Mouse (Mus musculus): Measurements from ENCODE around the gene Gm9936. TPM values are rescaled to one million over a fixed set of nuclear protein-coding genes. Genes with fewer than 3 reads are reported as not detected.
A peak's percentile ranks its signal among the peaks of the same experiment; 100 is the strongest.

The Gm9936 gene
- total and polyA plus RNA-seq, 3 experiments = not detected

DNA sequence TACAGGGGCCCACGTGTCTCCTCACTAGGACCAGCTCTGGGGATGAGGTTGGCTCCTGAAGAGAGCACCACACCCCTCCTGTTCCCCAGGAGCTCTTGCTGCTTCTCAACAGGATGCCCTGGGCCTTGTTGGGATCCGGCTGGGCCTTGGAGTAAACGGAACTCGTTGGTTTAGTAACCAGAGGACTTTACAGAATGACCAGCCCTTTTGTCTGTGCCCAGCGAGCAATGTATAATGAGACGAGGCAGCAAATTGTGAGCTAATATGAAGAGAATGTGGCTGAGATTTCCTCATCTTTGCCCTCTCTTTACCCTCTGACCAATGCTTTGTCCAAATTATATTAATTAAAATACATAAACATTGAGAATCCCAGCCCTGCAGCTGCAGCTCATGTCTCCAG lies 17.8 kb upstream of the Gm9936 start:
- Histone ChIP-seq H3K27ac (ENCODE audit: control insufficient read depth, low read depth, low read length) (no peak overlapping the region), H3K4me1 (ENCODE audit: control insufficient read depth in 1 of 2, insufficient read depth in 2 of 2, low read length in 2 of 2) (no peaks in the 10 kb centered on the region), H3K36me3 (ENCODE audit: control insufficient read depth in 1 of 2, insufficient read depth in 2 of 2, low read length in 2 of 2) (no peaks in the 10 kb centered on the region), H3K27me3 (ENCODE audit: control insufficient read depth in 1 of 2, insufficient read depth in 2 of 2, low read length in 2 of 2) (no peaks in the 10 kb centered on the region), H3K4me3 (ENCODE audit: control insufficient read depth in 1 of 2, insufficient read depth in 1 of 2, low read depth in 2 of 2, low read length in 2 of 2) (no peak overlapping the region), H3K9me3 (replicated peaks; ENCODE audit: insufficient read depth, low read length) (no peaks in the 10 kb centered on the region), H3K79me2 (ENCODE audit: control insufficient read depth, insufficient read depth, low read length, poor library complexity) (no peaks in the 10 kb centered on the region), H3K9ac (ENCODE audit: control insufficient read depth, low read depth, low read length, poor library complexity, severe bottlenecking) (no peak overlapping the region)
- TF ChIP-seq CTCF (IDR thresholded peaks at IDR 0.05 in 2 of 3, conservative IDR thresholded peaks at IDR 0.05 in 1 of 3; ENCODE audit: control insufficient read depth in 1 of 3, insufficient read depth in 1 of 3, low read depth in 2 of 3, low read length in 3 of 3, poor library complexity in 1 of 3, severe bottlenecking in 1 of 3) (no peak), MAZ (IDR thresholded peaks at IDR 0.05; ENCODE audit: low read depth, low read length) (no peak), NRF1 (IDR thresholded peaks at IDR 0.05; ENCODE audit: insufficient read depth, low read depth, low read length, poor library complexity, severe bottlenecking) (no peak), ZNF384 (IDR thresholded peaks at IDR 0.05; ENCODE audit: low read depth, low read length) (no peak), SMC3 (IDR thresholded peaks at IDR 0.05; ENCODE audit: low read depth, low read length) (no peak), EP300 (IDR thresholded peaks at IDR 0.05; ENCODE audit: low read depth in 1 of 2, low read length in 2 of 2) (no peak), JUND (IDR thresholded peaks at IDR 0.05; ENCODE audit: low read depth, low read length) (no peak), MYC (IDR thresholded peaks at IDR 0.05; ENCODE audit: low read depth, low read length) (no peak), GATA1 (IDR thresholded peaks at IDR 0.05; ENCODE audit: low read depth, low read length) (no peak), ELF1 (IDR thresholded peaks at IDR 0.05; ENCODE audit: low read depth, low read length) (no peak), POLR2AphosphoS5 (IDR thresholded peaks at IDR 0.05; ENCODE audit: borderline replicate concordance, low read depth, low read length) (no peak), ZMIZ1 (IDR thresholded peaks at IDR 0.05; ENCODE audit: low read depth, low read length) (no peak), BHLHE40 (IDR thresholded peaks at IDR 0.05; ENCODE audit: borderline replicate concordance, low read depth, low read length) (no peak)
- DNase-seq (ENCODE audit: low read depth, low spot score) = no peak

GRCm38 (mm10) chr5:114875858-114876257 lies 17.4 kb upstream of the Gm9936 start:
- H3K4me3 ChIP-seq (ENCODE audit: control insufficient read depth in 1 of 2, insufficient read depth in 1 of 2, low read depth in 2 of 2, low read length in 2 of 2) = no peak overlapping the region
- TF ChIP-seq RAD21 (IDR thresholded peaks at IDR 0.05; ENCODE audit: low read depth, low read length) (peak; percentile 35), TBP (IDR thresholded peaks at IDR 0.05; ENCODE audit: low read depth, low read length) (no peak), CHD2 (IDR thresholded peaks at IDR 0.05; ENCODE audit: low read length) (no peak), SMC3 (IDR thresholded peaks at IDR 0.05; ENCODE audit: low read depth, low read length) (peak; percentile 29), ZC3H11A (IDR thresholded peaks at IDR 0.05; ENCODE audit: low read depth, low read length) (peak; percentile 20; the same call in 1 of the 2 replicates), CTCF (IDR thresholded peaks at IDR 0.05 in 2 of 3, conservative IDR thresholded peaks at IDR 0.05 in 1 of 3; ENCODE audit: control insufficient read depth in 1 of 3, insufficient read depth in 1 of 3, low read depth in 2 of 3, low read length in 3 of 3, poor library complexity in 1 of 3, severe bottlenecking in 1 of 3) (peak in 2 of 3 experiments; percentile 34 to 42; a peak in 4 of 6 replicates)
- no peaks in the 10 kb centered on the region for H3K36me3 ChIP-seq (ENCODE audit: control insufficient read depth in 1 of 2, insufficient read depth in 2 of 2, low read length in 2 of 2)
- H3K4me1 ChIP-seq (ENCODE audit: control insufficient read depth in 1 of 2, insufficient read depth in 2 of 2, low read length in 2 of 2) = no peaks in the 10 kb centered on the region
- no peak overlapping the region for H3K9ac ChIP-seq (ENCODE audit: control insufficient read depth, low read depth, low read length, poor library complexity, severe bottlenecking)
- H3K27me3 ChIP-seq (ENCODE audit: control insufficient read depth in 1 of 2, insufficient read depth in 2 of 2, low read length in 2 of 2) = 0 out of 4 replicates have a peak, but pooled peaks cover 0 to under 1% of the 10 kb centered on the region in 2 experiments
- H3K27ac ChIP-seq (ENCODE audit: control insufficient read depth, low read depth, low read length) = no peak overlapping the region
- no peak for DNase-seq (ENCODE audit: low read depth, low spot score)
- no peaks in the 10 kb centered on the region for H3K79me2 ChIP-seq (ENCODE audit: control insufficient read depth, insufficient read depth, low read length, poor library complexity)
- no peaks in the 10 kb centered on the region for H3K9me3 ChIP-seq (replicated peaks; ENCODE audit: insufficient read depth, low read length)

Measured in MEL (cell line).